ENCODE assay signal across 15 mouse cellular contexts in genomic region chr10:100356841-100357240, GRCm38 (mm10). TPM values are rescaled to one million over a fixed set of nuclear protein-coding genes. Genes with fewer than 3 reads are reported as not detected.
A peak's percentile ranks its signal among the peaks of the same experiment; 100 is the strongest.
DNase-seq lines count a peak whose midpoint lies in the region; TF ChIP-seq lines count a peak whose summit lies in the region.
"Not testable (repeated sequence)": the region's sequence is repeated elsewhere in the genome, so short reads cannot be mapped to it uniquely, and the experiment has no call there.
"Had no signal": no experiment of that assay in that cellular context is flagged by ENCODE, and none has a peak within 500 bp of the region (broad histone marks: within the 10 kb centered on the region; RNA-seq: fewer than 3 reads in every experiment).

No protein-coding gene starts in this region.

- H3K4me1 ChIP-seq in cerebellum, adult 2 months (ENCODE audit: control insufficient read depth, insufficient read depth, low read length); kidney, adult 2 months (ENCODE audit: control insufficient read depth, insufficient read depth, low read length); lung, adult 2 months (ENCODE audit: control insufficient read depth, insufficient read depth, low read length); thymus, adult 2 months (replicated peaks; ENCODE audit: control insufficient read depth, insufficient read depth, low read length): not testable (repeated sequence)

- DNase-seq in NIH3T3 (ENCODE audit: low read depth): peak; percentile 17
- DNase-seq in cerebellum, adult 2 months: peak; percentile 0 to 15
- DNase-seq in gastrocnemius, postnatal 36 days: peak; percentile 4 to 22
- DNase-seq in kidney, adult 2 months: peak; percentile 5
- DNase-seq in layer of hippocampus, postnatal 10 days (ENCODE audit: low spot score in 2 of 2): peak; percentile 13
- DNase-seq in lung, adult 2 months: peak; percentile 4
- peak; percentile 17 for DNase-seq in right cerebral cortex, postnatal 10 days (ENCODE audit: low spot score in 2 of 2)
- peak; percentile 1 for DNase-seq in thymus, adult 2 months

- H3K36me3 ChIP-seq in kidney, adult 2 months (ENCODE audit: control insufficient read depth, insufficient read depth, low read length); thymus, adult 2 months (ENCODE audit: control insufficient read depth, insufficient read depth, low read length): not testable (repeated sequence)

- not testable (repeated sequence) for H3K4me3 ChIP-seq in cerebellum, adult 2 months (replicated peaks; ENCODE audit: insufficient read depth, low read depth, low read length); kidney, adult 2 months (ENCODE audit: insufficient read depth, low read depth, low read length); lung, adult 2 months (replicated peaks; ENCODE audit: extremely low read depth, low read depth, low read length); thymus, adult 2 months (ENCODE audit: control insufficient read depth, insufficient read depth, low read length)

- intact Hi-C loops in gastrocnemius, postnatal 36 days (cut with DNase I): not testable (repeated sequence)

- not testable (repeated sequence) for TF ChIP-seq POLR2A in cerebellum, adult 2 months (IDR thresholded peaks at IDR 0.05; ENCODE audit: borderline replicate concordance, insufficient read depth, low read length); kidney, adult 2 months (IDR thresholded peaks at IDR 0.05; ENCODE audit: low read depth, low read length); lung, adult 2 months (IDR thresholded peaks at IDR 0.05; ENCODE audit: borderline replicate concordance, extremely low read depth, low read depth, low read length); thymus, adult 2 months (IDR thresholded peaks at IDR 0.05; ENCODE audit: control insufficient read depth, extremely low read depth, insufficient read depth, low read length, poor library complexity)

- not testable (repeated sequence) for TF ChIP-seq CTCF in cerebellum, adult 2 months (IDR thresholded peaks at IDR 0.05; ENCODE audit: borderline replicate concordance, insufficient read depth, low read depth, low read length); kidney, adult 2 months (conservative IDR thresholded peaks at IDR 0.05; ENCODE audit: insufficient read depth, insufficient read length, low read depth, low read length); lung, adult 2 months (IDR thresholded peaks at IDR 0.05; ENCODE audit: insufficient read depth, low read length); thymus, adult 2 months (IDR thresholded peaks at IDR 0.05; ENCODE audit: borderline replicate concordance, control insufficient read depth, extremely low read depth, insufficient read depth, low read length, poor library complexity)

- not testable (repeated sequence) for H3K27me3 ChIP-seq in cerebellum, adult 2 months (ENCODE audit: control insufficient read depth, insufficient read depth, low read length); kidney, adult 2 months (replicated peaks; ENCODE audit: control insufficient read depth, insufficient read depth, low read length); thymus, adult 2 months (ENCODE audit: control insufficient read depth, insufficient read depth, low read length)

- H3K27ac ChIP-seq in cerebellum, adult 2 months (ENCODE audit: insufficient read depth, low read length); kidney, adult 2 months (ENCODE audit: insufficient read depth, low read depth, low read length); thymus, adult 2 months (ENCODE audit: control insufficient read depth, insufficient read depth, low read length): not testable (repeated sequence)

- 75% methylated on average over 2 of the region's 2 CpGs for WGBS in cerebellum, adult 2 months
- WGBS in kidney, adult 2 months: 82% methylated on average over 2 of the region's 2 CpGs
- WGBS in lung, adult 2 months: 55% methylated on average over 2 of the region's 2 CpGs
- 83% methylated on average over 2 of the region's 2 CpGs for WGBS in thymus, adult 2 months

RNA-seq across cellular contexts. Expression of gene Gm4307, which starts 4.3 kb away (rescaled TPM):
- polyA plus RNA-seq in cerebellum, adult 2 months (2012; rRNA removed): not detected in 2 replicates
- not detected for total RNA-seq in gastrocnemius, postnatal 36 days (2021)
- polyA plus RNA-seq in kidney, adult 2 months (2012; rRNA removed): not detected in 2 replicates
- total RNA-seq in layer of hippocampus, postnatal 10 days (2021): not detected
- not detected in 2 replicates for polyA plus RNA-seq in lung, adult 2 months (2012; rRNA removed)
- polyA plus RNA-seq in thymus, adult 2 months (2012; rRNA removed): not detected in 2 replicates
- total RNA-seq: layer of hippocampus, postnatal 36 days; liver, adult 2 months had no signal
- polyA plus RNA-seq: heart, embryonic 10.5 days; hindbrain, embryonic 11.5 days; intestine, embryonic 15.5 days; liver, adult 2 months; lung, postnatal 0 days; midbrain, embryonic 12.5 days had no signal

RNA-seq across cellular contexts. Expression of gene Gm4305, which starts 5.9 kb away (rescaled TPM):
- not detected in 2 replicates for polyA plus RNA-seq in cerebellum, adult 2 months (2012; rRNA removed)
- not detected for total RNA-seq in gastrocnemius, postnatal 36 days (2021)
- not detected in 2 replicates for polyA plus RNA-seq in kidney, adult 2 months (2012; rRNA removed)
- total RNA-seq in layer of hippocampus, postnatal 10 days (2021): not detected
- polyA plus RNA-seq in lung, adult 2 months (2012; rRNA removed): not detected in 2 replicates
- not detected in 2 replicates for polyA plus RNA-seq in thymus, adult 2 months (2012; rRNA removed)
- total RNA-seq: layer of hippocampus, postnatal 36 days; liver, adult 2 months had no signal
- polyA plus RNA-seq: heart, embryonic 10.5 days; hindbrain, embryonic 11.5 days; intestine, embryonic 15.5 days; liver, adult 2 months; lung, postnatal 0 days; midbrain, embryonic 12.5 days had no signal

RNA-seq across cellular contexts. Expression of gene Gm4303, which starts 11.1 kb away (rescaled TPM):
- polyA plus RNA-seq in cerebellum, adult 2 months (2012; rRNA removed): not detected in 2 replicates
- not detected for total RNA-seq in gastrocnemius, postnatal 36 days (2021)
- polyA plus RNA-seq in kidney, adult 2 months (2012; rRNA removed): not detected in 2 replicates
- not detected for total RNA-seq in layer of hippocampus, postnatal 10 days (2021)
- polyA plus RNA-seq in lung, adult 2 months (2012; rRNA removed): not detected in 2 replicates
- not detected in 2 replicates for polyA plus RNA-seq in thymus, adult 2 months (2012; rRNA removed)
- total RNA-seq: layer of hippocampus, postnatal 36 days; liver, adult 2 months had no signal
- polyA plus RNA-seq: heart, embryonic 10.5 days; hindbrain, embryonic 11.5 days; intestine, embryonic 15.5 days; liver, adult 2 months; lung, postnatal 0 days; midbrain, embryonic 12.5 days had no signal

RNA-seq across cellular contexts. Expression of gene Gm4302, which starts 16.2 kb away (rescaled TPM):
- polyA plus RNA-seq in cerebellum, adult 2 months (2012; rRNA removed): not detected in 2 replicates
- total RNA-seq in gastrocnemius, postnatal 36 days (2021): not detected
- polyA plus RNA-seq in kidney, adult 2 months (2012; rRNA removed): not detected in 2 replicates
- total RNA-seq in layer of hippocampus, postnatal 10 days (2021): not detected
- not detected in 2 replicates for polyA plus RNA-seq in lung, adult 2 months (2012; rRNA removed)
- polyA plus RNA-seq in thymus, adult 2 months (2012; rRNA removed): not detected in 2 replicates
- total RNA-seq: layer of hippocampus, postnatal 36 days; liver, adult 2 months had no signal
- polyA plus RNA-seq: heart, embryonic 10.5 days; hindbrain, embryonic 11.5 days; intestine, embryonic 15.5 days; liver, adult 2 months; lung, postnatal 0 days; midbrain, embryonic 12.5 days had no signal

RNA-seq across cellular contexts. Expression of gene Gm4301, which starts 21.4 kb away (rescaled TPM):
- polyA plus RNA-seq in cerebellum, adult 2 months (2012; rRNA removed): not detected in 2 replicates
- total RNA-seq in gastrocnemius, postnatal 36 days (2021): not detected
- polyA plus RNA-seq in kidney, adult 2 months (2012; rRNA removed): not detected in 2 replicates
- not detected for total RNA-seq in layer of hippocampus, postnatal 10 days (2021)
- not detected in 2 replicates for polyA plus RNA-seq in lung, adult 2 months (2012; rRNA removed)
- not detected in 2 replicates for polyA plus RNA-seq in thymus, adult 2 months (2012; rRNA removed)
- total RNA-seq: layer of hippocampus, postnatal 36 days; liver, adult 2 months had no signal
- polyA plus RNA-seq: heart, embryonic 10.5 days; hindbrain, embryonic 11.5 days; intestine, embryonic 15.5 days; liver, adult 2 months; lung, postnatal 0 days; midbrain, embryonic 12.5 days had no signal
